Mouse (Mus musculus): ENCODE results near the gene Cnpy1. TPM values are rescaled to one million over a fixed set of nuclear protein-coding genes. Genes with fewer than 3 reads are reported as not detected.

The Cnpy1 gene
- polyA plus RNA-seq, 1 experiment from 2014 or later: 0.23 TPM

- Histone ChIP-seq H3K9ac (ENCODE audit: low read length) (no peak overlapping the region), H3K9me3 (ENCODE audit: control insufficient read depth, low read length) (no peaks in the 10 kb centered on the region), H3K4me1 (replicated peaks; ENCODE audit: control insufficient read depth, insufficient read depth, low read length) (no peaks in the 10 kb centered on the region), H3K27me3 (replicated peaks; ENCODE audit: control insufficient read depth, insufficient read depth, low read length) (peaks cover 97% of the 10 kb centered on the region), H3K4me2 (ENCODE audit: low read length) (no peak overlapping the region), H3K27ac (ENCODE audit: low read depth) (no peak overlapping the region), H3K36me3 (ENCODE audit: control insufficient read depth, insufficient read depth, low read length) (no peaks in the 10 kb centered on the region), H3K4me3 (ENCODE audit: low read depth, low read length) (no peak overlapping the region)
- 3% methylated on average over 1 of the region's 1 CpGs for WGBS
- DNase-seq (ENCODE audit: low spot score): no peak
- ATAC-seq (replicated peaks; ENCODE audit: low FRiP score, low TSS enrichment, low read depth): no peak
Observed at GRCm38 (mm10) chr5:28173674-28174073, 71.9 kb downstream of the Cnpy1 start.

- Histone ChIP-seq H3K4me2 (ENCODE audit: low read length) (no peak overlapping the region), H3K9me3 (ENCODE audit: control insufficient read depth, low read length) (no peaks in the 10 kb centered on the region), H3K36me3 (ENCODE audit: control insufficient read depth, insufficient read depth, low read length) (no peaks in the 10 kb centered on the region), H3K4me3 (ENCODE audit: low read depth, low read length) (no peak overlapping the region), H3K9ac (ENCODE audit: low read length) (no peak overlapping the region), H3K4me1 (replicated peaks; ENCODE audit: control insufficient read depth, insufficient read depth, low read length) (no peaks in the 10 kb centered on the region), H3K27ac (ENCODE audit: low read depth) (no peak overlapping the region), H3K27me3 (replicated peaks; ENCODE audit: control insufficient read depth, insufficient read depth, low read length) (peaks cover 96% of the 10 kb centered on the region)
- ATAC-seq (replicated peaks; ENCODE audit: low FRiP score, low TSS enrichment, low read depth): no peak
- 6% methylated on average over 4 of the region's 4 CpGs for WGBS
- no peak for DNase-seq (ENCODE audit: low spot score)
Observed at GRCm38 (mm10) chr5:28172921-28173670, 72.5 kb downstream of the Cnpy1 start.

DNA sequence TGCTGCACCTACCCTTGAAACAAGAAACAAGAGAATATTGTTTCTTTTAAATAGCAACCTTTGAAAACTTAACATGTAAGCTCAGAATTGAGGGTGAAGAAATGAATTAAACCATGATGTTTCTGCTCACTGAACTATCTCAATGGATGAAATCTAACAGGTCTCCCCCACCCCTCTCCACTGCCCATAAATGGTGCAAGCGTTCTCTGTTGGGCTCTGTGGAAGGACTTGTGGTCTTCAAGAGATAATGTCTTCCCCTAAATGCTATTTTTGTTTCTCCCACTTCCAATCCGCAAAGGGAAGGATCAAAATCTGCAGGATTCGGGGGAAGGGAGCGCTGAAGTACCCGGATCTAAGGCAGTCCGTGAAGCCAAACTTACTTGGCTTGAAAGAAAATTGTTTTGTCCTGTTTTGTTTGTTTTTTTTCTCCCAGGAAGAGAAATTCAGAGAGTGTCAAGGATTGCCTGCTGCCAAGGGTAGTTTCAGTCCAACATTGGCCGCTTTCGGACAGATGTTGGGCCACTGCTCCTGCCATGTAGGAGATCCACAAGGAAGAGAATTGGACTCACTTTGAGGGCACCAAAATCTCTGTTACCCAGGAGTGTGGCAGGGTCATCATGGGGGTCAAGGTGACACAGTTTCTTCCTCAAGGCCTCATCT lies 73.2 kb downstream of the Cnpy1 start:
- Histone ChIP-seq H3K27me3 (replicated peaks; ENCODE audit: control insufficient read depth, insufficient read depth, low read length) (peaks cover 98% of the 10 kb centered on the region), H3K4me1 (replicated peaks; ENCODE audit: control insufficient read depth, insufficient read depth, low read length) (no peaks in the 10 kb centered on the region), H3K36me3 (ENCODE audit: control insufficient read depth, insufficient read depth, low read length) (no peaks in the 10 kb centered on the region), H3K9me3 (ENCODE audit: control insufficient read depth, low read length) (no peaks in the 10 kb centered on the region), H3K4me3 (ENCODE audit: low read depth, low read length) (no peak overlapping the region), H3K9ac (ENCODE audit: low read length) (no peak overlapping the region), H3K4me2 (ENCODE audit: low read length) (no peak overlapping the region), H3K27ac (ENCODE audit: low read depth) (no peak overlapping the region)
- ATAC-seq (replicated peaks; ENCODE audit: low FRiP score, low TSS enrichment, low read depth) (no peak), DNase-seq (ENCODE audit: low spot score) (no peak)
- 2% methylated on average over 8 of the region's 8 CpGs for WGBS

- 15% methylated on average over 5 of the region's 5 CpGs for WGBS
- no peak overlapping the region for H3K27ac ChIP-seq (ENCODE audit: low read depth)
- no peaks in the 10 kb centered on the region for H3K36me3 ChIP-seq (ENCODE audit: control insufficient read depth, insufficient read depth, low read length)
- H3K4me1 ChIP-seq (replicated peaks; ENCODE audit: control insufficient read depth, insufficient read depth, low read length): 0 out of 2 replicates have a peak, but pooled peaks cover 3% of the 10 kb centered on the region
- H3K4me3 ChIP-seq (ENCODE audit: low read depth, low read length): no peak overlapping the region
- H3K4me2 ChIP-seq (ENCODE audit: low read length): no peak overlapping the region
- H3K9me3 ChIP-seq (ENCODE audit: control insufficient read depth, low read length): no peaks in the 10 kb centered on the region
- ATAC-seq (replicated peaks; ENCODE audit: low FRiP score, low TSS enrichment, low read depth) (no peak), DNase-seq (ENCODE audit: low spot score) (no peak)
- H3K9ac ChIP-seq (ENCODE audit: low read length): no peak overlapping the region
- peaks cover 97% of the 10 kb centered on the region for H3K27me3 ChIP-seq (replicated peaks; ENCODE audit: control insufficient read depth, insufficient read depth, low read length)
Observed at GRCm38 (mm10) chr5:28171667-28172066, 73.9 kb downstream of the Cnpy1 start.

- DNase-seq (ENCODE audit: low spot score) (peak; percentile 70), ATAC-seq (replicated peaks; ENCODE audit: low FRiP score, low TSS enrichment, low read depth) (no peak)
- Histone ChIP-seq H3K9ac (ENCODE audit: low read length) (no peak overlapping the region), H3K4me2 (ENCODE audit: low read length) (no peak overlapping the region), H3K4me1 (replicated peaks; ENCODE audit: control insufficient read depth, insufficient read depth, low read length) (0 out of 2 replicates have a peak, but pooled peaks cover 9% of the 10 kb centered on the region), H3K36me3 (ENCODE audit: control insufficient read depth, insufficient read depth, low read length) (no peaks in the 10 kb centered on the region), H3K4me3 (ENCODE audit: low read depth, low read length) (no peak overlapping the region), H3K27me3 (replicated peaks; ENCODE audit: control insufficient read depth, insufficient read depth, low read length) (peaks cover 97% of the 10 kb centered on the region), H3K27ac (ENCODE audit: low read depth) (no peak overlapping the region), H3K9me3 (ENCODE audit: control insufficient read depth, low read length) (no peaks in the 10 kb centered on the region)
- 2% methylated on average over 19 of the region's 19 CpGs for WGBS
Observed at GRCm38 (mm10) chr5:28170892-28171291, 74.7 kb downstream of the Cnpy1 start.

DNA sequence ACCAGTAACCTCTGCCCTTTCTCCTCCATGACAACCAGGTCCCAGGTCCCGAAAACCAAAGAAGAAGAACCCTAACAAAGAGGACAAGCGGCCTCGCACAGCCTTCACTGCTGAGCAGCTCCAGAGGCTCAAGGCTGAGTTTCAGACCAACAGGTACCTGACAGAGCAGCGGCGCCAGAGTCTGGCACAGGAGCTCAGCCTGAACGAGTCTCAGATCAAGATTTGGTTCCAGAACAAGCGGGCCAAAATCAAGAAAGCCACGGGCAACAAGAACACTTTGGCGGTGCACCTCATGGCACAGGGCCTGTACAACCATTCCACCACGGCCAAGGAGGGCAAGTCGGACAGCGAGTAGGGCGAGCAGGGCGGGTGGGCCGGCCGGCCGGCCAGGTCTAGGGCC lies 75.5 kb downstream of the Cnpy1 start:
- WGBS: 3% methylated on average over 17 of the region's 17 CpGs

DNA sequence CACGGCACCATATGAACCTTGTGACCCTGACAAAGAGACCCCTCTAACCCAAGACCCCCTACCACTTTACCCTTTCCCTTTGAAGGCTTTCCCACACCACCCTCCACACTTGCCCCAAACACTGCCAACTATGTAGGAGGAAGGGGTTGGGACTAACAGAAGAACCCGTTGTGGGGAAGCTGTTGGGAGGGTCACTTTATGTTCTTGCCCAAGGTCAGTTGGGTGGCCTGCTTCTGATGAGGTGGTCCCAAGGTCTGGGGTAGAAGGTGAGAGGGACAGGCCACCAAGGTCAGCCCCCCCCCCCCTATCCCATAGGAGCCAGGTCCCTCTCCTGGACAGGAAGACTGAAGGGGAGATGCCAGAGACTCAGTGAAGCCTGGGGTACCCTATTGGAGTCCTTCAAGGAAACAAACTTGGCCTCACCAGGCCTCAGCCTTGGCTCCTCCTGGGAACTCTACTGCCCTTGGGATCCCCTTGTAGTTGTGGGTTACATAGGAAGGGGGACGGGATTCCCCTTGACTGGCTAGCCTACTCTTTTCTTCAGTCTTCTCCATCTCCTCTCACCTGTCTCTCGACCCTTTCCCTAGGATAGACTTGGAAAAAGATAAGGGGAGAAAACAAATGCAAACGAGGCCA lies 76.3 kb downstream of the Cnpy1 start:
- peak; percentile 62 for DNase-seq (ENCODE audit: low spot score)
- 0 out of 2 replicates have a peak, but pooled peaks cover 10% of the 10 kb centered on the region for H3K4me1 ChIP-seq (replicated peaks; ENCODE audit: control insufficient read depth, insufficient read depth, low read length)
- no peak overlapping the region for H3K9ac ChIP-seq (ENCODE audit: low read length)
- no peak overlapping the region for H3K4me3 ChIP-seq (ENCODE audit: low read depth, low read length)
- no peak overlapping the region for H3K4me2 ChIP-seq (ENCODE audit: low read length)
- no peak for ATAC-seq (replicated peaks; ENCODE audit: low FRiP score, low TSS enrichment, low read depth)
- H3K36me3 ChIP-seq (ENCODE audit: control insufficient read depth, insufficient read depth, low read length): no peaks in the 10 kb centered on the region
- H3K27me3 ChIP-seq (replicated peaks; ENCODE audit: control insufficient read depth, insufficient read depth, low read length): peaks cover 97% of the 10 kb centered on the region
- no peak overlapping the region for H3K27ac ChIP-seq (ENCODE audit: low read depth)
- no peaks in the 10 kb centered on the region for H3K9me3 ChIP-seq (ENCODE audit: control insufficient read depth, low read length)
- WGBS: 5% methylated on average over 5 of the region's 5 CpGs

More for the DNA sequence above, 75.5 kb downstream of the Cnpy1 start:
- H3K36me3 ChIP-seq (ENCODE audit: control insufficient read depth, insufficient read depth, low read length): no peaks in the 10 kb centered on the region
- H3K4me1 ChIP-seq (replicated peaks; ENCODE audit: control insufficient read depth, insufficient read depth, low read length): 0 out of 2 replicates have a peak, but pooled peaks cover 10% of the 10 kb centered on the region
- H3K27me3 ChIP-seq (replicated peaks; ENCODE audit: control insufficient read depth, insufficient read depth, low read length): peaks cover 97% of the 10 kb centered on the region
- peak; percentile 67 for DNase-seq (ENCODE audit: low spot score)
- no peak overlapping the region for H3K9ac ChIP-seq (ENCODE audit: low read length)
- H3K4me2 ChIP-seq (ENCODE audit: low read length): no peak overlapping the region
- ATAC-seq (replicated peaks; ENCODE audit: low FRiP score, low TSS enrichment, low read depth): no peak
- H3K9me3 ChIP-seq (ENCODE audit: control insufficient read depth, low read length): no peaks in the 10 kb centered on the region
- H3K4me3 ChIP-seq (ENCODE audit: low read depth, low read length): no peak overlapping the region
- H3K27ac ChIP-seq (ENCODE audit: low read depth): no peak overlapping the region

GRCm38 (mm10) chr5:28168253-28169165 lies 77.1 kb downstream of the Cnpy1 start:
- Histone ChIP-seq H3K27ac (ENCODE audit: low read depth) (no peak overlapping the region), H3K36me3 (ENCODE audit: control insufficient read depth, insufficient read depth, low read length) (no peaks in the 10 kb centered on the region), H3K9ac (ENCODE audit: low read length) (no peak overlapping the region), H3K4me2 (ENCODE audit: low read length) (no peak overlapping the region), H3K4me1 (replicated peaks; ENCODE audit: control insufficient read depth, insufficient read depth, low read length) (0 out of 2 replicates have a peak, but pooled peaks cover 10% of the 10 kb centered on the region), H3K27me3 (replicated peaks; ENCODE audit: control insufficient read depth, insufficient read depth, low read length) (peaks cover 97% of the 10 kb centered on the region), H3K9me3 (ENCODE audit: control insufficient read depth, low read length) (no peaks in the 10 kb centered on the region), H3K4me3 (ENCODE audit: low read depth, low read length) (no peak overlapping the region)
- 2% methylated on average over 36 of the region's 36 CpGs for WGBS
- peak; percentile 76 for DNase-seq (ENCODE audit: low spot score)
- no peak for ATAC-seq (replicated peaks; ENCODE audit: low FRiP score, low TSS enrichment, low read depth)

All from intestine, embryonic 14.5 days (tissue).